Mouse (Mus musculus): Measurements from ENCODE around the gene Olfr38. TPM values are rescaled to one million over a fixed set of nuclear protein-coding genes. Genes with fewer than 3 reads are reported as not detected.

Gene Olfr38
- total RNA-seq (2021): not detected
- long read RNA-seq, experiment 1: 0 reads
- long read RNA-seq, experiment 2: 0 reads

- Histone ChIP-seq H3K27ac (no peak within 1 kb of the TSS), H3K4me3 (no peak within 1 kb of the TSS)
- DNase-seq: no peak
- intact Hi-C loops (cut with DNase I): no loop called here
- no peak for TF ChIP-seq CTCF (IDR thresholded peaks at IDR 0.05)
Observed at GRCm38 (mm10) chr6:42756104-42756503, at the start of gene Olfr38. TSS of gene Olfr38 (plus strand) at chr6:42756404.

DNA sequence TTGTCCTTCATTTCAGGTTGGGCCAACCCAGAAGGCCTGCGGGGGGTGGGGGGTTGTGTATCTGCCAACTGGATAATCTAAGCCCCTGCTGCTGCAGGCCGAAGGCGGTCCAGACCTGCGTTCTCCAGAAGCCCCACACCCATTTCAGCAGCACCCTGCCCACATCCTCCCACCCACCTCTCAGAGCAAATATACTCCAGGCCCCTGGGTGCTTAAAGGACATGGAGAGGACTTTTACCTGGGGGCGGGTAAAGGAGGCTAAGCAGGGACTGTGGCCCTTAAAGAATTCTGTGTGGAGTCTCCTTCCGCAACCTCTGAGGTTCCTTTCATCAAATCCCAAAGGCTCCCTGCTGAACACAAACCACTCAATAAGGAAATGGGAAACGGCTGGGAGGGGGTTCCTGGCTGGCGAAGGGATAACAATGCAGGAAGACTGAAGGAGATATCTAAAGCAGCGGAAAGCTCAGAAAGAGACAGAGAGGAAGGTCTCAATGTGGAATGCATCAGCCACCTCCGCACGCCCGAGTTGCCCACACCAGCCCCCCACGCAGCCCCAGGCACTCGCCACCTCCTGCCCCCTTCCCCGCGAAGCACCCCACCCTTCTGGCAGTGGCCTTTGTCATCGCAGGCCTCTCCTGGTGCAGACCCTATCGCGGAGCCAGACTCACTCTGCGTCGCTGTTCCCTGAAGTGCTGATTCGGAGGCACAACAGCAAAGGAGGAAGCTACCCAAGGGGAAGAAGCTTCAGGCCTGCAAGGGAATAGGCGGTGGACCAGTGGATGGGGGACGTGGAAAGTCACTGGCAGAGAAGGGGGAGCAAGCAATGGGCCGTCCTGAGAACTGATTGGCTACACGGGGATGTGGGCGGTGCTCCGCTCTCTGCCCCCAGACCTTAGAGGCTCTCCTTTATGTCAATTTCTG lies 46.7 kb upstream of the Olfr38 start, which contains the start of gene Tcaf1:
TSS of gene Tcaf1 (minus strand) at position 798 of the 921 bp plus-strand sequence.
- H3K4me3 ChIP-seq: peak within 1 kb of the TSS; percentile 81
- peak within 1 kb of the TSS; percentile 79 for H3K27ac ChIP-seq
- intact Hi-C loops (cut with DNase I): loop anchor here (2.0 kb wide), 1 partner anchor 17 kb away; no protein-coding TSS in a partner anchor
- TF ChIP-seq CTCF (IDR thresholded peaks at IDR 0.05): no peak
- DNase-seq: peak; percentile 84

DNA sequence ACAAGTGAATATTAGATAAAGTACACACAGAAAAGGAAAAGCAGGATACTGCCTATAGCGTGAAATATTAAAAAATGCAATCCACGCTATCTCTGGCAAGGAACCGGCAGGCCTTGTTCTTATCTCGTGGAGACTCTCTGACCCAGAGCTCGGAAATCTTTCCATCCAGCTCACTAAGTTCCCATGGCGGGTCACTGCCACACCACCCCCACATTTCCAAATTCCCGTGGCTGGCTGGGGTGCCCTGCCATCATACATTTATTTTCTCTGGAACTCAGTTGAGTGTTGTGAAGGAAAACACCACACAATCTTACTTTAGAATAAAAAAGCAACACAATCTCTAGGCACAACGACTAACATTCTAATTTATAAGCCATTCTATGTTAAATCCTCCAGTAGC lies 41.5 kb upstream of the Olfr38 start:
- intact Hi-C loops (cut with DNase I): no loop called here
- Histone ChIP-seq H3K27ac (no peak overlapping the region), H3K4me3 (no peak overlapping the region)
- DNase-seq: no peak
- TF ChIP-seq CTCF (IDR thresholded peaks at IDR 0.05): no peak

GRCm38 (mm10) chr6:42717973-42718372 lies 38.2 kb upstream of the Olfr38 start:
- DNase-seq: no peak
- Histone ChIP-seq H3K27ac (no peak overlapping the region), H3K4me3 (no peak overlapping the region)
- intact Hi-C loops (cut with DNase I): no loop called here
- TF ChIP-seq CTCF (IDR thresholded peaks at IDR 0.05): no peak

DNA sequence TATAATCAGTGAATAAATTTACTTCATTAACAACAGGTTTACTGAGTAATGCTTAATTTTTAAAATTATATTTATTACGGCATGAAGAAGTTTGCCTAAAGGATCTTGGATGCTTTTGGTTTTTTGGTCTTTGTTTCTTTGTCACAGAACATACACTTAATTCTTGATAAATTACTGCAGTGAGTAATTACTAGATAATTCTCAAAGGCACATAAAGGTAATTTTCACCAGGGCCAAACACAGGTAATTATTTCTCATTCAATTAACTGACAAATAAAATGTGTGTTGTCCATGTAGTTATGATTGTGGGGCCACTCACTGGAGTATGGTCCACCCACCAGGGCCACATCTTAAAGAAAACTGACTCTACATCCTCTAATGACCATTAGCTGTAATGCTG lies 17.1 kb upstream of the Olfr38 start, which contains the start of gene Olfr453:
TSS of gene Olfr453 (plus strand) at position 301 of the 400 bp plus-strand sequence.
- no peak for DNase-seq
- no peak within 1 kb of the TSS for H3K4me3 ChIP-seq
- TF ChIP-seq CTCF (IDR thresholded peaks at IDR 0.05): no peak
- no peak within 1 kb of the TSS for H3K27ac ChIP-seq
- intact Hi-C loops (cut with DNase I): no loop called here

DNA sequence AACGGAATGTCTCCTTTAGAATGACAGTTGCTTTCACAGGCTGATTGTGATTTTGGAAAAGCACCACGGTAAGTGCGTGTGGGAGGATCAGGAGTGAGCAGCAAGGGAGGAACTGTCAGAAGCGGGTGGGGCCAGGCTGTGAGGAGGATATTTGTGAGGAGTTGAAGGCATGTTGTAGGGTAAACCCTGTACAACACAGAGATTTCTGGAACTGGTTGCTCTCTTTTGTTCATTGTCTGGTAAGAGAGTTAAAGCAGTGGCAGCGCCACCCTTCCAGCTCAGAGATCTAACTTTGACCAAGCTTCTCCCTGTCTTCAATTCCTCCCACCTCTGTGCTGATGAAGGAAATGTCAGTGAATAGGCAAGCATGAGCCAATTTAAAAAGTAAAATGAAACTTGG lies 13.9 kb upstream of the Olfr38 start:
- no peak for DNase-seq
- intact Hi-C loops (cut with DNase I): no loop called here
- TF ChIP-seq CTCF (IDR thresholded peaks at IDR 0.05): no peak
- Histone ChIP-seq H3K27ac (no peak overlapping the region), H3K4me3 (no peak overlapping the region)

DNA sequence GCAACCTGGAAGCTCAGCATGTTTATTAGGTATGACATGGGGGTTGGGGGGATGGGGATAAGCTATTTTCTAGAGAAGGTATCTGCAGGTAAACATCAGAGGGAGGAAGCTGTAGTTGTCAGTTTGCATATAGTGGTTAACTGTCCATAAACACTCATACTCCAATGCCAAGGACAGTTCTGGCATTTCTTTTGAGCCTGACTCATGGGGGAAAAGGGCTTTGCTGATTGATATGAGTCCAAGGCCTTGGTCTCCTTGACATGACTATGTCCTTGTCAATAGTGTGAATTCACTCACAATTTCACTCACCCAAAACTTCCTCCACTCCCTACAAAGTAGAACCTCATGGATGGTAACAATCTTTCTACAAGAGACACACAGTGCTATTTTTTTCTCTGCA lies 8.4 kb upstream of the Olfr38 start:
- no peak overlapping the region for H3K4me3 ChIP-seq
- intact Hi-C loops (cut with DNase I): no loop called here
- no peak for DNase-seq
- TF ChIP-seq CTCF (IDR thresholded peaks at IDR 0.05): no peak
- no peak overlapping the region for H3K27ac ChIP-seq

- no peak overlapping the region for H3K27ac ChIP-seq
- intact Hi-C loops (cut with DNase I): no loop called here
- no peak for DNase-seq
- no peak for TF ChIP-seq CTCF (IDR thresholded peaks at IDR 0.05)
- H3K4me3 ChIP-seq: no peak overlapping the region
Observed at GRCm38 (mm10) chr6:42777066-42777465, 20.9 kb downstream of the Olfr38 start.

DNA sequence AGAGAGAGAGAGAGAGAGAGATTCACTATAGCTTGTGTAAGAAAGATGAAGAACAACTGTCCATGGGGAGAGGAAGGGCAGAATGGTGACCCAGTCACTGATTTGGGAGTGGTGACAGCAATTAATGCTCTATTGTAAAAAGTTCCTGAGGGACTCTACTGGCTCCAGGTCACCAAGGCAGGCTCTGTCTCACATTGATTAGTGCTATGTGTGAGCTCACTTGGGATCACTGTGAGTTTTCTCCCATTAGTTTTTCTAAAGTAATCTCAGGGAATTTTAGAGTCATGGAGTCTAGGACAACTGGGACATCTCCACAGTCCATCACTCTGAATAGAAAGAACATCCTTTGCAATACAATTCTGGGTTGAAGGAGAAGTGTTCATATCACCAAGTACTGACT lies 28.6 kb downstream of the Olfr38 start, which contains the start of gene Olfr452:
TSS of gene Olfr452 (plus strand) at position 301 of the 400 bp plus-strand sequence.
- Histone ChIP-seq H3K27ac (no peak within 1 kb of the TSS), H3K4me3 (no peak within 1 kb of the TSS)
- intact Hi-C loops (cut with DNase I): no loop called here
- no peak for DNase-seq
- no peak for TF ChIP-seq CTCF (IDR thresholded peaks at IDR 0.05)

DNA sequence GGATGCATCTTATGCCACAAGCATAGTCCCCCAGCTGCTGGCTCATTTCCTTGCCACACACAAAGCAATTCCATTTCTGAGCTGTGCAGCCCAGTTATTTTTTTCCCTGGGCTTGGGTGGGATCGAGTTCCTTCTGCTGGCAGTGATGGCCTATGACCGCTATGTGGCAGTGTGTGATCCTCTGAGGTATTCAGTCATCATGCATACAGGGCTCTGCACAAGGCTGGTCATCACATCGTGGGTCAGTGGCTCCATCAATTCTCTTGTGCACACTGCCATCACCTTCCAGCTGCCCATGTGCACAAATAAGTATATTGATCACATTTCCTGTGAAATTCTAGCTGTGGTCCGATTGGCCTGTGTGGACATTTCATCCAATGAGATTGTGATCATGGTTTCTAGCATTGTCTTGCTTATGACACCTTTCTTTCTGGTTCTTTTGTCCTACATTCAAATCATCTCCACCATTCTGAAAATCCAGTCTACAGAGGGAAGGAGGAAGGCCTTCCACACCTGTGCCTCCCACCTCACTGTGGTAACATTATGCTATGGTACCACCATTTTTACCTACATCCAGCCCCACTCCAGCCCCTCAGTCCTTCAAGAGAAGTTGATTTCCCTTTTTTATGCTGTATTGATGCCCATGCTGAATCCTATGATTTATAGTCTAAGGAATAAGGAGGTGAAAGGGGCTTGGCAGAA lies 34.2 kb downstream of the Olfr38 start:
- Histone ChIP-seq H3K27ac (no peak overlapping the region), H3K4me3 (no peak overlapping the region)
- TF ChIP-seq CTCF (IDR thresholded peaks at IDR 0.05): peak; percentile 5; the same call in 1 of the 2 replicates
- intact Hi-C loops (cut with DNase I): no loop called here
- DNase-seq: no peak

DNA sequence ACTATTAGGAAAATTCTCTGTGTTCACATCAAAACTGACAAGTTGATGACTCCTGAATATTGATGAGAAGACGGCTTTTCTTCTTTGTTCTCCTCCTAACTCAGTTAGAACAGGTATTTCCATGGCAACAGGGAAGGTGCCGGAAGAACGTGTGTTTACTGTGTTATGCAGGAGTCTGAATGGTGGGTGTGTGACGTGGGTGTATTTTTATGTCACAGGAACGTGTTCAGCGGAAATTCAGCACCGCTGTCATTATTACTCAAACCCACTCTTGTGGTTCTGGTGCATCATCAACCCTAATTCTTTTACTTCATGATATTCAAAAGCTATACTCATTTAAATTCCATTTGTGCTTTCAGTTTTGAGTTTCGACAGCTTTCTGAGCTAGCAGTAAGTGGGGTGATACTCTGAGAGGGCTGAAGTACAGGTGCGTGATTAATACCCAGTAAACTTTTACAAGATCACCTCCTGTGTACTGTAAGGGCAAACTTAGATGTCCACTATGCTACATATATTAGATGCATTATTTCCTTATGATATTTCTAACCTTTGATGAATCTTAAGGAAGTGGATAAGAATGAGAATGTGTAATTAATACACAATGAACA lies 34.8 kb downstream of the Olfr38 start:
- no peak for DNase-seq
- intact Hi-C loops (cut with DNase I): no loop called here
- no peak for TF ChIP-seq CTCF (IDR thresholded peaks at IDR 0.05)
- no peak overlapping the region for H3K4me3 ChIP-seq
- H3K27ac ChIP-seq: no peak overlapping the region

DNA sequence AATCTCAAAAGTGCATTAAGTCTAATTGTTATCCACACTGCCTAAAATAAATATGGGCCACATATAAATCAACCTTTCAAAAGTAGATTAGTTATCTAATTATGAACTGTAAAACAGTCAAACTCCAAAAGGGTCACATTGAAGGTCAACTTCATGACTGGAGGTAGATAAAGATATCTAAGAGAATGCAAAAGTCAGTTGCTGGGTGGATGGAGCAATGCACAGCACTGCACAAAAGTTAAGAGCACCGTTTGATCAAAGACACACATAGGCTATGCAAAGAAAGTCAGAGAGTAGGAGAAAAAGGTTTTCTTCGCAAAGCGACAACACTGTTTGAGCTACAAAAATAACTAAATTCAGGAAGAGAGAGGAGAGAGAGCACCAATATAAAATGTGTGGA lies 38.8 kb downstream of the Olfr38 start:
- TF ChIP-seq CTCF (IDR thresholded peaks at IDR 0.05): no peak
- H3K27ac ChIP-seq: no peak overlapping the region
- intact Hi-C loops (cut with DNase I): no loop called here
- DNase-seq: no peak
- H3K4me3 ChIP-seq: no peak overlapping the region

All from gastrocnemius, adult 2 months (tissue).